Mouse (Mus musculus) E14TG2a.4 (cell line): ENCODE results near the gene Atp2b4.

Experiments used
- CTCF ChIP-seq: conservative IDR thresholded peaks from 2 replicates; pipeline ENCODE4 v1.5.1; 2014; ENCODE audit warnings: low read length
- NANOG ChIP-seq: IDR thresholded peaks from 2 replicates; pipeline ENCODE4 v1.6.1; 2014; ENCODE audit warnings: borderline replicate concordance, low read length, mixed read lengths
- POU5F1 ChIP-seq: IDR thresholded peaks from 2 replicates; pipeline ENCODE4 v1.6.1; 2014; ENCODE audit warnings: low read length, borderline replicate concordance

DNA sequence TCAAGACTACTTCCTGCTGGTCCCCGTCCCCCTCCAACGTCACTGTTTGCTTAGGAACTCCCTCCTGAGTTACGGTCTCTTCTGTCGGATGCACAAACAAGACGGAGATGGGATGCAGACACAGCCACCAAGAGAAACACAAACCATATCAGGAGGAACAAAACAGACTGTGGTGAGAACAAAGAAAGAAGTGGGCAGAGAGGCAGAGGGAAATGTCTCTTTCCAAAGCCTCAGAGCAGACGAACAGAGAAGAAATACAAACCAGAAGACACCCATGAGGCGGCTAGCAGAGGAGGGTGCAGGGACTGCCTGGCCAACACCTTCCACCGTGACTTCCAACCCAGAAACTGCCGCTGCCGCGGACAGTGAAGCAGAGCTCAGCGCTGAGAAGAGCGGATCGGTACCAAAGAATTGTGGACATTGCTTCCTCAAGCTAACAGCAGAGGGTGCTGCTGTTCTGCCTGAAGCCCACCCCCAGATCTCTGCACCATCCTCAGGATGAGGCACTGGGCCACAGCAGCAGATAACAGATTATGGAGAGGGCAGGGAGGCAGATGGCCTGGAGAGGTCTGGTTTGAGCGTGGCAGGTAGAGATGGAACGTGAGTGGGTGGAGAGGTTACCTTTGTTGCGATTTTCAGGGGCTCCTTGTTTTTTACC lies 64.7 kb downstream of the Atp2b4 start:
- TF ChIP-seq CTCF (peak; percentile 64), NANOG (no peak), POU5F1 (no peak)
